Mouse (Mus musculus) urinary bladder, postnatal 4 days (tissue): ENCODE measurements at regions not wholly inside any gene's neighbourhood (a gene's known extent, or its start where the extent isn't known, plus 50 kb on each side); places are given as distances from the start of the nearest gene placed in this dataset.

Experiments used
- DNase-seq, 2 experiments: peaks; one replicate each; pipeline ENCODE4 v3.0.0; 2021 to 2022; ENCODE audit warnings: low spot score in 2 of 2

GRCm38 (mm10) chr8:10931266-10931665, 77.0 kb downstream of the Irs2 start:
- no peak for DNase-seq

- DNase-seq, result no peak
Observed at GRCm38 (mm10) chr8:10928836-10929235, 79.4 kb downstream of the Irs2 start.

GRCm38 (mm10) chr8:10928342-10928794, 79.9 kb downstream of the Irs2 start:
- peak; percentile 60 to 67 for DNase-seq

- no peak for DNase-seq
Observed at GRCm38 (mm10) chr8:10927187-10927586, 81.1 kb downstream of the Irs2 start.

GRCm38 (mm10) chr8:10926518-10926915, 81.7 kb downstream of the Irs2 start:
- no peak for DNase-seq

- no peak for DNase-seq
Observed at GRCm38 (mm10) chr8:10925582-10926517, 82.4 kb downstream of the Irs2 start.

GRCm38 (mm10) chr8:10924526-10925199, 83.6 kb downstream of the Irs2 start:
- DNase-seq, result peak in 1 of 2 experiments; percentile 55

GRCm38 (mm10) chr8:10924001-10924490, 84.2 kb downstream of the Irs2 start:
- DNase-seq, result no peak

- DNase-seq, result no peak
Observed at GRCm38 (mm10) chr8:10923071-10924000, 84.9 kb downstream of the Irs2 start.

- DNase-seq, result no peak
Observed at GRCm38 (mm10) chr8:10922209-10923030, 85.8 kb downstream of the Irs2 start.

GRCm38 (mm10) chr8:10921439-10922191, 86.6 kb downstream of the Irs2 start:
- no peak for DNase-seq

GRCm38 (mm10) chr8:10919620-10920019, 88.6 kb downstream of the Irs2 start:
- no peak for DNase-seq

- no peak for DNase-seq
Observed at GRCm38 (mm10) chr8:10918403-10919035, 89.7 kb downstream of the Irs2 start.

- DNase-seq, result no peak
Observed at GRCm38 (mm10) chr8:10914616-10915015, 93.6 kb downstream of the Irs2 start.

- no peak for DNase-seq
Observed at GRCm38 (mm10) chr8:10912436-10912835, 95.8 kb downstream of the Irs2 start.

- no peak for DNase-seq
Observed at GRCm38 (mm10) chr8:10911371-10911770, 96.9 kb downstream of the Irs2 start.

- no peak for DNase-seq
Observed at GRCm38 (mm10) chr8:10910954-10911353, 97.3 kb downstream of the Irs2 start.

- DNase-seq, result no peak
Observed at GRCm38 (mm10) chr8:10910244-10910872, 97.9 kb downstream of the Irs2 start.

GRCm38 (mm10) chr8:10909155-10909554, 99.1 kb downstream of the Irs2 start:
- no peak for DNase-seq
